Mouse (Mus musculus) CD4-positive, CD25-positive, alpha-beta regulatory T cell, adult 4 months (primary cell): ENCODE measurements around the gene Hemgn. TPM values are rescaled to one million over a fixed set of nuclear protein-coding genes. Genes with fewer than 3 reads are reported as not detected.
A peak's percentile ranks its signal among the peaks of the same experiment; 100 is the strongest.

ENCODE experiments used
- ATAC-seq: one replicate; pipeline ENCODE4 v1.8.0; 2017
- polyA plus RNA-seq, 2 experiments: library from polyadenylated mRNA; unstranded; fragments of 100-300 nt; shearing (Covaris generic); gene quantifications; one replicate each; pipeline ENCODE4 v1.2.1; 2017

Gene Hemgn
- polyA plus RNA-seq, result under 1 TPM in 1 of 2 experiments, not detected in 1; 0.36 TPM

DNA sequence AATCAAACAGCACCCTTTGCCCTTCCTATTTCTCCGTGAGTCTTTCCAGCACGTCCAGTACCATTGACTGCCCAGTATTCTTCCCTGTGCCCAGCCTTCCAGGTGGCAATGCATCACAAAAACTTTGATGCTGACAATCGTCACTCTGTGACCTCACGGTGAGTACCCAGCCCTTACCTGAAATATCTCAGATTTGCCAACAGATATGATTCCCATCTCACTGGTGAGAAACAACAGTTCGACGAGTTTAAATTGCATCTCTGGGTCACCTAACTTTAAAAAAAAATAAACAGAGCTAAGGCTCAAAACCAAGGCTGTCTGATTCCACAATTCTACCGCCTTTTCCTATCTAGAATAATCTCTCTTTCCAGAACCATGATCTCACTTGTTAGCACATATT is at the start of gene Hemgn:
Gene Hemgn, minus strand, starts transcription at position 101 of the 400 bp plus-strand sequence.
- ATAC-seq, result no peak

DNA sequence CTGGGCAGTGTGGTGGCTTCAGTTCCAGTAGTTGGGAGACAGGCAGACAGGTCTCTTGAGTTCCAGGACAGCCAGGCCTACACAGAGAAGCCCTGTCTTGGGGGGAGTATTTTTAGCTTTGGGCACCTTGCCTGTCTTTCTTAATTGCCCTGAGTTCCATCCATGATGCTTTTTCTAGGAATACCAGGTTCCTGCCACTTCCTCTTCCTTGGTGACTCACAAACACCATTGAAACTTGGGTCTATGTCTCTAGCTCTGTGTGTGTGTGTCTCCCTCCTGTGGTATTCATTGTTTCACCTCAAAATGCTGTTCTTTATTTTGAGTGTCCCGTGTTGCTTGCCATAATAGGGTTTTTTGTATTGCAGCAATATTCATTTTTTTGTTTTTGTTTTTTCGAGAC is 45.1 kb upstream of the Hemgn start:
- no peak for ATAC-seq

DNA sequence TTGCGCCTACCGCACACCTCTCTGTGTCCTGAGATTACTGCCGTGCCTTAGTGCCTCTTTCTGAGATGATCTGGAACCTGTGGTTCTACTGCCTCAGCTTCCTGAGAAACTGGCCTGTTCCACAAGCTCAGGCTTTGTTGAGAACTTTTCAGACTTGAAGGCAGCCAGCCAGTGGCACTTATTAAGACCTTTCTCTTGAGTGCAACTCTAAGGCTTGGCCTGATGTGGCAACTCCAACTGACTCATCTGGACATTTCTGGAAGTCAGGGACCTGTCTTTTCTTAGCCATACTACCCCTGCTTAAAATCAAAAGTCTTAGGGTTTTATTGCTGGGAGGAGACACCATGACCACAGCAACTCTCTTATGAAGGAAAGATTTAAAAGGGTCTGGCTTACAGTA is 43.9 kb upstream of the Hemgn start:
- no peak for ATAC-seq

DNA sequence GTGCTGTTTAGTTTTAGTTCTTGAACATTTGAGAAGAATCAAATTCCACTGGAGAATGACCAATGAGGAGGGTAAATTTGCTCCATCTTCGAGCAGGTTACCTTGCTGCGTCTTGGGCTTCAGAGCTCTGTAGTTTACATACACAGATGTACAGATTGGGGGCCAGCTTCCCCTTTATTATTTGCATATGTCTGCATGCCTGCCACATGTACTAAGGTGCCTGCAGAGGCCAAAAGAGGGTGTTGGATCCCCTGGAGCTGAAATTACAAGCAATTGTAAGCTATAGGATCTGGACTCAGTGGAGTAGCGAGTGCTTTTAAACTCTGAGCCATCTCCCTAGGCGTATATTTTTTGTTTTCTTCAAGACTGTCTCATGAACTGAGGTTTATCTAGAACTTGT is 43.5 kb upstream of the Hemgn start:
- ATAC-seq, result no peak

DNA sequence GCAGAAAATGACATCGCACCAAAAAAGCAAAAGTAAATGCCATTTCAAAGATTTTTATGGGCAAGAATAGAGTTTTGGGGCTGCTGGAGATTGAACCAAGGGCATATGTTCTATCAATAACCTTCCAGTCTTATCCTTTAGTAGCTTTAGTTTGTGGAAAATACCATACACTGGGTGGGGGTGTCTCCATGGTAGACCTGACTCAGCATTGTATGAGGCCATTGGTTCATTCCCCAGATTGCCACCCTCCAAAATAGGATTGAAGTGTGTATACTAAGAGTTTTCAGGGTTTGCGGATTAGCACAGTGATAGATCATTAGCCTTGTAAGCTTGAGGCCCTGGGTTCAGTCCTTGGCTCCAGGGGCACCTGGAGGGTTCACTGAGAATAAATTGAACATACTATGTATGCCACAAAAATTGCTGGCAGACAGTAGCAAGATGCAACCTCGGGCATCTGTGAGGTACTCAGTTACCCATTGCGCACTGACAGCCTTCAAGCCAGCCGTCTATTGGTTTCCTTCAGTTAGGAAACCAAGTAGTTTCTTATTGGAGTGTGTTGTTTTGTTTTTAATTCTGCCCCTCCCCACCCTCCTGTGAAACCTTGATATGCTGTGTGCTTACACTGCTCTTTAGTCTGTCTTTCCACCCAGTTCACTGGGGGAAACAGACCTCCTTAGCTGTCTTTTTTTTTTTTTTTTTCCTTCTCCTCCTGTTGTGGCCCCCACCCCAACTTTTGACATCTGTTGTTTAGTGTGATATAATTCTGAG is 41.0 kb upstream of the Hemgn start:
- peak; percentile 10 for ATAC-seq

DNA sequence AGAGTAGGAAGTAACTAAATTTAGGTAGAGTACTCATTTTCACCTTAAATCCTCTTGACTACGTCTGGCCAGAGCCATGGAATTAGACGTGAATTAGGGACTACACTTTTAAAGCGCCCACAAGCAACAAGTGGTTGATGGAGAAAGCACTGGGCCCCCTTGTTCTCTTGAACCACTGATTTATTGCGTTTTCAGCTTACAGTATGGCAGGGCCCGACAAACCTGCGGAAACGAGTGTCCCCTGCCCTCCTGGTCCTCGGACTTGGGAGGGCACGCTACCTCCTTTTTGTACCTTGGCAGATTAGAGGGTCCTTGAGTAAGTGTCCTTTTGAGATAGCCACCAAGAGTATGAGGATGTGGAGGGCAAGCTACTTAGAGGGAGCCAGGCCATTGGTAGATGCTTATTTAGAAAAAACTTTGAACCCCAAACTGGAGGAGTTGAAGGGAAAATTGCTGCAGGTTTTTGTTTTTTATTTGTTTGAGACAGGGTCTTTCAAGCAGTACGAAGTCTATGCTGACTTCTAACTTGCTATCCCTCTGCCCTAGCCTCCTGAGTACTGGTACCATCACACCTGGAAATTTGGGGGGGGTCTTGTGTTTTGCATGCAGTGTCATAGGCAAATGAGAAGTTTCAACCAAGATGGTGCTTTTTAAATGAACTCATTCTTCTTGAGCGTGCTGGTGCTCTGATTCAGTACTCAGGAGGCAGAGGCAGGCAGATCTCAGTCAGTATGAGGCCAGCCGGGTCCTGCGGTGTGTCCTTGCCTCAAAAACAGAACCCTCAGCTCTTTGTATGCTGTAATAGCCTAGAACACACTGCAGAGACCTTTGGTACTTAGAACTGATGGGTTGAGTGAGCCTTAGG is 39.8 kb upstream of the Hemgn start:
- ATAC-seq, result no peak

DNA sequence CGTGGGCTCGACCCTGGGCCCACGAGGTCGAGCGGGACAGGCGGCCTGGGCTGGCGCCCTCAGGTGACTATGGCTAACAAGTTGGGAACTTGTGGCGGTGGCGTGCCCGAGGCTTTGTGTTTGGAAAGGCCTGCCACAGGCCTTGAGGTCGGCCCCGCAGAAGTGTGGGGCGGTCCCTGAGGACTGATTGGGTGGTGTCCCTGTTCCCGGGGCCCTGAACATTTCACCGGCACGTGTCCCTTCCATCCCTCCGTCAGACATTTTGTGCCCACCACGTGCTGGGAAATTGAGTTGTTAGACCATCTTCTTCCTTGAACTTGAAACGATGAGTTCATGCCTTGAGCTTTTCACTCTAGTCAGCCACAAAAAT is 39.2 kb upstream of the Hemgn start:
- peak; percentile 13 for ATAC-seq

DNA sequence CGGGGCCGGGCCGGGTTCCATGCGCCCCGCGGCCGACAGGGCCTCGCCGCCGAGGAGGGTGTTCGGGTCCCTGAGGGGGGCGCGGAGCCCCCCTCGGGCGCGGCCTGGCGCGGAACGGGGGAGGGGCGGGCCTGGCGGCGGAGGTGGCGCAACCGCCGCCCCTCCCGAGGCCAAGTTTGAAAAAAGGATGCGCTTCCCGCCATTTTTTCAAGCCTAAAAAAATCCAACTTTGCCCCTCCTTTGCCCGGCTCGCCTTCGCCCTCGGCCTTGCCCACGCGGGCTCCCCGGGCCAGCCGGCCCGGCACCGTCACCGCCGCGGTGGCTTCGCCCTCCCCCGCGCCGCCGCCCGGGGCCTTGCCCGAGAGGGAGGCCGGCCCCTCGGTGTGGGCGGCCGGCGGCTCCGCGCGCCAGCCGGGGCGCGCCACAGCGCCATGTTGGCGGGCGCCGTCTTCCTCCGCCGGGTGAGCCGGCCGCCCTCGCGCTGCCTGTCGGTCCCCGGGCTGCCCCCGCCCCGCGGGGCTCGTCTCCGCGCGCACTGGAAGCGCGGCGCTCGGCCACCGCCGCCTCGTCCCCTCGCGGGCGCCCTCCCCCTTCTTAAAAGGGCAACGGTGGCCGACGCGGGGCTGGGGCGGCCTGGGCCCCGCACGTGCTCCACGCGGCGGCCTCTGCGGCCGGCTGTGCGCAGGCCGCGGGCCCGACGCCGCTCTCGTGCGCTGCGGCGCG is 38.6 kb upstream of the Hemgn start:
- ATAC-seq, result peak; percentile 16

DNA sequence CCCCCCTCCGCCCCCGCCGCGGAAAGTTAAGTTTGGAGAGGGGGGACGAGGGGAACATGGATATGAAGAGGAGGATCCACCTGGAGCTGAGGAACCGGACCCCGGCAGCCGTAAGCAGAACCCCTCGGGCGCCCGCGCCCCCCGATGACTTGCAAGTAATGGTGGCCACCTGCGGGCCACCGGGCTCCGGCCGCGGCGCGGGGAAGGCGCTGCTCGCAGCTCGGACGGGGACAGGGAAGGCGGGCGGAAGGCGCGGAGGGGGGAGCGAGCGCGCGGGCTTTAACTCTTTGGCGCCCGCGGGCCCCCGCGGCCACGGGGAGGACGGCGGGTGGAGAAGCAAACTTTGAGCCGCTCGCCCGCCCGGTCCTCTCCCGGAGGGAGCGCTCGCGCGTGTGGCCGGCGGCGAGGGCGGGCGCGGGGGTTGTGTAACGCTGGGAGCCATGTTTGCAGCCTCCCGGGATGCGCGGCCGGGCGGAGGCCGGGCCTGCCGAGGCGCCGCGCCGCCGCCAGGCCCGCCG is 38.0 kb upstream of the Hemgn start:
- ATAC-seq, result peak; percentile 18

DNA sequence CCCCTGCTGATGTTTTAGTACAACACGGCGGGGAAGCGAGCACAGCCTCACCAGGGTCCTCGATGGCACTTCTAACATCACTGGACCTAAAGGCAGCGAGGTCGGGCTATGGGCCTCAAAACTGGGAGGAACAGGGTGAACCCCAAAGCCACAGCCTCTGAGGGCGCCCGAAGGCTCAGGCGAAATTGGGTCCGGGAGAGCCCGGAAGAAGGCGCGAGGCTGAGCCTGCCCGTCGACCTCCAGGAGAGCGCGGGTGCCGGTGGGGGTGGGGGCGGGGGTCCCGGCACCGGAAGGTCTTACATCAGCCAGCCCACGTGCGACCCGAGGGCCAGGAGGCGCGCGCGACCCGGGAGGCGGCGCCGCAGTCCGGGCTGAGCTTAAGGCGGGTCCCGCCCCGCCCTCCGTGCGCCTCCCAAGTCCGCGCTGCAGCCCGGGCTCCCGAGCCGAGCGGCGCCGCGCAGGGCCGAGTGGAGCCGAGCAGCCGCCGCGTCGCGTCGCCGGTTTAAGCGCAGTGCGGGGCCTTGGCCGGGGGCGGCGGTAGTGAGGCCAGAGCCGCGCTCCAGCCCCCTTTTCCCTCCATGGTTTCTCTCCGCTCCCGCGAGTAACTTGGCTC is 37.3 kb upstream of the Hemgn start, which contains the start of gene Anp32b:
Gene Anp32b, plus strand, starts transcription at position 384 of the 613 bp plus-strand sequence.
- ATAC-seq, result peak; percentile 78

DNA sequence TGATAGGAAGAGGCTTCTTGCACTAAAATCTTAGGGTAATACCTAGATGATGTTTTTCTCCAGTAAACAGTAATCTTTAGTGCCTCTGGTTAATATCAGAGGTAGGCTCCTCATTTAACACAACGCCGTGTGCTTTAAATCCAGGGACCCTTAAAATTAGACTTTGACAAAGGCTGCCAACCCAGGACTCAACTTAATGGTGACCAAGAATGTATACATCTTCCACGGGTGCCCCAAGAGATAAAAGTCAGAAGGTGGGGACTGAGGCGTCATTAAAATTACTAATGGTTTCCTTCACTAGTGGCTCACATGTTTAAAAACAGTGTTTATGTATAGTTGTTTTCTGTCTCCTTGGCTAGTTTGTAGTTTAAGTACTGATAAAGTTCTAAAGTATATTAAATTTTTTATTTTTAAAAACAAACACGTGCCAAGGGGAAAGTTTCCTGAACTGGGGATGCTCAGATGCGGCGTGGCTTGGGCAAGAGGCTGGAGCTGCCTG is 36.8 kb upstream of the Hemgn start:
- no peak for ATAC-seq

DNA sequence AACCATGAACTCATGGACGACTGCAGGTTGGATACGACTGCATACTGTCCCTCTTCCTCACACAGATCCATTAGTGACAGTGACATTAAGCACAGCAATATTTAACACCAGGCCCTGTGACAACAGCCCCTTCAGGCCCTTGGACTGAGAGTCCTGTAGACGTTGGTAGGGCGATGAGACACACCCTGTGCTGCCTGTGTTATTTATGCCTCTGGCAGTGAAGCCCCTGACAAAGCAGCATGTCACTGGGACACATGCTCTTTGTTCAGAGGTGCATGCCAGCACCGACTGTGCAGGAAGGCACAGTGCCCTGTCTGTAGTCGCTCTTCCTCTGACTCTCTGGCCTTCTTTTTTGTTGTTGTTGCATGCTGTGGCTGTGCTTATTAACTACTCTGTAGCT is 35.6 kb upstream of the Hemgn start:
- no peak for ATAC-seq

DNA sequence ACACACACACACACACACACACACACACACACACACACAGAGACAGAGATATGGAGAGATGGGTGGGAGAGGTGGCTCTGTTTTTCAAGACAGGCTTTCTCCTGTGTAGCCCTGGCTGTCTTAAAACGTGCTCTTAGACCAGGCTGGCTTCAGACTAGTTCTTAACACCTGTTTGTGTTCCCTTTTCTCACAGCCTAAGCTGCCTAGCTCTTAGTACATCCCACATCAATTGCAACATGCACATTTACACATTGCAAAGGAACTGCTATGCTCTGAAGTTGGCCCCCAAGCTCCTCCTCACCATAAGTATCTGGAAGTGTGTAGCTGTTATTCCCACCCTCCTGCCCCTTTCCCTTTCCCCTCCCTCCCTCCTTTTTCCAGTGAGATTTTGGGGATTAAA is 34.2 kb upstream of the Hemgn start:
- no peak for ATAC-seq

DNA sequence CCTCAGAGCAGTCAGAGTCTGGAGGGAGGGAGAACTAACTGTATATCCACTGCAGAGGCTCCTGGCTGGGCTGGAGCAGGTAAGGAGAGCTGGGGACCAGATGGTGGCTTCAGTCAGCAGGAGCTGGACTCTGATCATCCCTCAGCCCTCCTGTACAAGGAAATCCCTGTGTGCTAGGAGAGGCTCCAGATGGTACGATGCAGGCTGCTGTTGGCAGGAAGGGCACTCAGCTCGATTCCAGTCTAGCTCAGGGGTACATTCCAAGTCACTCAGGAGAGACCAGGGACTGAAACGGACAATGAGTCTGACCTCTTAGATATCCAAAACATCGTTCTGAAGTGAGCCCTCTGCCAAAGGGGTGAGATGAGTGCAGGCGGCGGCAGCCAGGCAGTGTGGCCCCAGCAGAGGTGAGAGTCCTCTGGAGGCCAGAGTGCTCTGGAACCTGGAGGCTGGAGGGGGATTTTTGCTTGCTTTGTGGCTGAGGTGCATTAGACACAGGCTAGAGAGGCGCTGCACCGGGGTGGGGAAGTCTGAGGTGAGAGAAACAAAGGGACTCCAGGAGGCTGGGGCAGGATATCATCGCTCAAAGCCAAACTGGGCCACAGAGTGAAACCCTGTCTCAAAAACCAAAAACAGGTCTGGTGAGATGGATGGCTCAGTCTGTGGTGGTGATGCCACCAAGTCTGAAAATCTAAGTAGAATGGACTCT is 32.1 kb upstream of the Hemgn start:
- ATAC-seq, result no peak

DNA sequence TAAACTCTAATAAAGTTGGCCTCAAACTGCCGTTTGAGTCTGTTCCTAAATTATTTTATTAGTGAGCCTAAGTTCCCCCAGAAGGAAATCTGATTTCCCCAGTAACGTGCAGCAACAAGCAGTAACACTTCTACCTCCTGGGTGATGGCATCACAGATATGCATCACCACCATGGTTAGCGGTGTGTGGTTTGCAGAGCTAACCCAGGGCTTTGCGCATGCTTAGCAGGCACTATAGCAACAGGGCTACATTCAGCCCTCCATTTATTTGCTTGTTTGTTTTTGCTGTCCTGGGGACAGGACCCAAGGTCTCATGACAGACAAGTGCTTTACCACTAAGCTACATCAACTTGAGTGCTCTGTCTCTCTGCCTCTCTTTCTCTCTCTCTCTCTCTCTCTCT is 29.2 kb upstream of the Hemgn start:
- ATAC-seq, result peak; percentile 62

DNA sequence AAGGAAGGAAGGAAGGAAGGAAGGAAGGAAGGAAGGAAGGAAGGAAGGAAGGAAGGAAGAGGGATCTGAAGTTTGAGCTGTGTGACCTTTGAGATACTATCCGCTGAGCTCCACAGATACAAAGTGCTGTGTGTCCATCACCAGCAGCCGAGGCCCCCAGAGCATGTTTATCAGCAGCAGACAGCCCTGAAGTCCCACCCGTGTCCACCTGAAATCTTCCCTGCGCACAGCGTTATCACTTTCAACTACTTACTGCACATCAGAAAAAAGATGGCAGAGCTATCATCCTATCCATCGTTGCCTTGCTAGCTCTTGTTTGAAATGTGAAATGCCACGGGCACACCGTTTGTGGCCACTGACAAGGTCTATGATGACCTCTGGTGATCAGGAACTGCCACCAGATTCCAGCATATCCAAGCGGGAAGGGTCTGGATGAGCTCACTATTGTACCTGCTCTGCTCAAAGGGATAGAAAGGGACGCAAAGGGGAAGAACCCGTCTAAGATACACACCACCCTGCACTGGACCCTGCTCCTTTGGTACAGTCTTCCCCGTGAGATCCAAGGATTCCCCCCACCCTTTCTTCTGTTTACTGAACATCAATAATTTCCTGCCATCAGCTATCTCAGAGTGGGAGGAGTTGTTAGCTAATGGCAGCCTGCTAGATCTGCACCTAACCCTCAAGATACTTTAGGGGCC is 19.2 kb upstream of the Hemgn start:
- ATAC-seq, result no peak

DNA sequence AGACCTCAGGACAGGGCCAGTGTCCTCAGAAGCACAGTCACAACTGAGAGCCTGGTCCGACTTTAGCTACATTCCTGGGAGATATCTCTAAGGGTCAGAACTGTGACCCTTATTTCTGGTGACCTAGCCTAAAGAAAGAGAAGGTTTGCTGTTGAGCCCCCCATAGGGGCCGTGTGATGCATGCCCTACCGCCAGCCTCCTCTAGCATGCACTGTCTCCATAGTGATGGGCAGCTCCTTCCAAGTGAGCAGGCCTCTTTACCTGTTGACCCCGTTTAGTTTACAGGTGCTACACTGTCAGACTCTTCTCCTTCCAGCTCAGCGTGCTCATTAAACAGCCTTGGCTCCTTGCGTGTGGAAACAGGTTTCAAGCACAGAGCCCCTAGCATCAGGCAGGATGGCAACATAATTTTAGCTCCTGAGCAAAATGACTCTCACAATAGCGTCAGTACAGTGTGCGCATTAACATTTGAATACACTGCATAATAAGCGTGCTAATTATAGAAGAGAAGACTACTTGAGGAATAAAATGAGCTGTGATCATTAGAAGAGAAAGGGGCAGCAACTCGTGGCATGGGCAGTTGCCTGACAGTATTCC is 15.7 kb upstream of the Hemgn start:
- ATAC-seq, result no peak

DNA sequence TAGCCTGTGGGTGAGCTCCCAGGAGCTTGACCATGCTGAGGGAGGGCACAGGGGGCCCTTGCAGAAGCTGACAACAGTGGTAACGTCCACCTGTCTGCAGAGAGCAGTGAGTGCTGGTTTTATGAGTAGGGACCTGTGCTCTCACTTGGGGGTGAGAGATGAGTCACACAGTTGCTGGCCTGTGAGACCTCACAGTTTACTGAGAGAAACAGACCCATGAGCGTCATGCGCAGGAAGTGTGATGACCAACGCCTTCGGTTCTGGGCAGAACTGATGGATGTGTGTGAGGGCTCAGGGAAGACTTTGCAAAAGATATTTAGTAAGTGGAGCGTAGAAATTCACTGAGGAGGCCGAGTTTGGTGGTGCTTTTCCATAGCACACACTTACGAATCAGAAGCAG is 9.3 kb upstream of the Hemgn start:
- no peak for ATAC-seq

DNA sequence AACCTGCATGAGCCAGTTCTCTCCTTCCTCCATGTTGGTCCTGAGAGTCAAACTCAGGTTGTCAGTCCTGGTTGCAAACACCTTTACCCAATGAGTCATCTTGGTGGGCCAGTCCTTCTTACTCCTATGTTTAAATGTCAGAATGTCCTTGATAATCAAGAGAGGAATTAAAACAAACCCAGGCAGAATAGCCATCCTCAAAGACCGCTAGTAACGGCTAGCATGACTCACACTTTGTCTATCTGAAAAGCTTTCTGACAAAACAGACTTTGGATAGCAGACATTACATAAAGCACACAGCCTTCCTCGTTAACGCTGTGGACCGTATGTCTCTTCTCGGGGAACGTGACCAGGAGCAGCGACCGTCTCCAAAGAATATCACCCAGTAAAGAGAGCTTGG is 5.5 kb upstream of the Hemgn start:
- ATAC-seq, result no peak

DNA sequence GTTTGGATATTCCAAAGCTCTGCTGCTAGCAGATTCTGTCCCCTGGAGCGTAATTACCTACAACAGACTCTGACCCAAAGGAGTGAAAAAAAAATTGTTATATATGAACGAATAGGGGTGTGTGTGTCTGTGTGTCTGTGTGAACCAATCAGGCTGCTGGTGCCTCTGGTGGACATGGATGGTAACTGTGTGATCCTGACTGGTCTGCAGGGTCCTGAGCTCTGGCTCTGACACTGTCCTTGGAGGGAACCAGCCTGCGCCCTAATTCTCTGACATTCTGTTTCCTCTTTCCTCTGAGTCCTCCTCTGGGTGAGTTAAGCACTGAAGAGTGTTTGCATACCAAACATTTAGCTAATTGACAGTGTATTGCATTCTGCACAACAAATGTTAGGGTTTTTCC is 4.2 kb upstream of the Hemgn start:
- no peak for ATAC-seq

DNA sequence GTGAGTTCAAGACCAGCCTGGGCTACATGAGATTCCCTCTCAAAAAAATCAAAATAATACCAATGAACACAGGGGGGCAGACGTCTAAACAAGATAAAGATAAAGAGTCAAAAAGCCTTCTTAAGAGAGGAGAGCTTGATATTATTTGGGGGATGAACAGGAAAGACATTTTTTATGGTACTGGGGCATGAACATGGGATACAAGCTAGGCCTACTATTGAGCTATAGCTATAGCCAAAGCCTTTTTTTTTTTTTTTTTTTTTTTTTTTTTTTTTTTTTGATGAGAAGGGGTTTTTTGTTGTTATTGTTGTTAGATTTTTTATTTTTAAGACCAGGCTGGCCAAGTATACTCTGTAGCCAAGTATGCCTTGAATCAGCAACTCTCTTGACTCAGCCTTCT is 1.2 kb downstream of the Hemgn start:
- no peak for ATAC-seq
